Mouse (Mus musculus): ENCODE measurements around the gene Rcn1.

DNA sequence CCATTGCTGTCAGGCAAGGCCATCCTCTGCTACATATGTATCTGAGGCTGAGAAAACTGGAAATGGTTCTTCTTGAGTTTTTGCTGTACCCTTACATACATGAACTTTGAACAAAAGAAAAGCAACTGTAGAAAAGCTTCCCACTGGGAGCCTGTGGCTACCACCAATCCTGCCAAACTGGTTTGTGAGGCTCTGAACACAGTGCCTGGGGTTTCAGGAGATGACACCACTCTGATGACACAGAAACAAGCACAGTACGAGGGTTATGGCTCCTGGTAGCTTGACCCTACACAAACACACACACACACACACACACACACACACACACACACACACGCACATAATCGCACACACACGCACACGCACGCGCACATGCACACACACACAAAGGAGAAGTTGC lies 23.9 kb downstream of the Rcn1 start:
- TF ChIP-seq POLR2A (IDR thresholded peaks at IDR 0.05; ENCODE audit: low read depth, low read length) (no peak), CTCF (IDR thresholded peaks at IDR 0.05; ENCODE audit: borderline replicate concordance, insufficient read depth, low read length) (no peak)
